Mouse (Mus musculus): Measurements from ENCODE around the gene Bscl2. TPM values are rescaled to one million over a fixed set of nuclear protein-coding genes. Genes with fewer than 3 reads are reported as not detected.
A peak's percentile ranks its signal among the peaks of the same experiment; 100 is the strongest.

Bscl2 gene
- polyA plus RNA-seq, 1 experiment, result 81.8 TPM

GRCm38 (mm10) chr19:8870838-8871237, 33.6 kb downstream of the Bscl2 start:
- no peak for TF ChIP-seq POLR2A (IDR thresholded peaks at IDR 0.05; ENCODE audit: borderline replicate concordance, low read depth, low read length)
- Histone ChIP-seq H3K27ac (ENCODE audit: insufficient read depth, low read depth, low read length) (peak overlapping the region; percentile 60), H3K4me3 (ENCODE audit: insufficient read depth, low read length) (peak overlapping the region; percentile 98), H3K4me1 (ENCODE audit: control insufficient read depth, insufficient read depth, low read length) (peaks cover 13% of the 10 kb centered on the region)

- peaks cover 13% of the 10 kb centered on the region for H3K4me1 ChIP-seq (ENCODE audit: control insufficient read depth, insufficient read depth, low read length)
- peak within 1 kb of the TSS; percentile 98 for H3K4me3 ChIP-seq (ENCODE audit: insufficient read depth, low read length)
- peak within 1 kb of the TSS; percentile 74 for H3K27ac ChIP-seq (ENCODE audit: insufficient read depth, low read depth, low read length)
- TF ChIP-seq CTCF (IDR thresholded peaks at IDR 0.05; ENCODE audit: low read depth, low read length) (no peak), POLR2A (IDR thresholded peaks at IDR 0.05; ENCODE audit: borderline replicate concordance, low read depth, low read length) (0 out of 2 replicates have a peak, but pooled peaks have one; percentile 50)
Observed at GRCm38 (mm10) chr19:8871267-8872186, 34.3 kb downstream of the Bscl2 start, which contains the start of gene Ubxn1. Gene Ubxn1, plus strand, starts transcription at chr19:8871496.

GRCm38 (mm10) chr19:8872266-8872840, 35.1 kb downstream of the Bscl2 start:
- H3K4me1 ChIP-seq (ENCODE audit: control insufficient read depth, insufficient read depth, low read length), result peaks cover 13% of the 10 kb centered on the region
- TF ChIP-seq CTCF (IDR thresholded peaks at IDR 0.05; ENCODE audit: low read depth, low read length) (no peak), POLR2A (IDR thresholded peaks at IDR 0.05; ENCODE audit: borderline replicate concordance, low read depth, low read length) (no peak)
- peak overlapping the region; percentile 74 for H3K27ac ChIP-seq (ENCODE audit: insufficient read depth, low read depth, low read length)
- peak overlapping the region; percentile 98 for H3K4me3 ChIP-seq (ENCODE audit: insufficient read depth, low read length)

GRCm38 (mm10) chr19:8875031-8875430, 37.8 kb downstream of the Bscl2 start:
- H3K4me3 ChIP-seq (ENCODE audit: insufficient read depth, low read length), result no peak overlapping the region
- no peak for TF ChIP-seq CTCF (IDR thresholded peaks at IDR 0.05; ENCODE audit: low read depth, low read length)
- TF ChIP-seq POLR2A (IDR thresholded peaks at IDR 0.05; ENCODE audit: borderline replicate concordance, low read depth, low read length), result no peak
- peaks cover 13% of the 10 kb centered on the region for H3K4me1 ChIP-seq (ENCODE audit: control insufficient read depth, insufficient read depth, low read length)
- H3K27ac ChIP-seq (ENCODE audit: insufficient read depth, low read depth, low read length), result no peak overlapping the region

GRCm38 (mm10) chr19:8880311-8881033, 43.2 kb downstream of the Bscl2 start, which contains the start of gene Uqcc3:
Gene Uqcc3, minus strand, starts transcription at chr19:8880923.
- no peak for TF ChIP-seq CTCF (IDR thresholded peaks at IDR 0.05; ENCODE audit: low read depth, low read length)
- peak; percentile 80; the same call in 1 of the 2 replicates for TF ChIP-seq POLR2A (IDR thresholded peaks at IDR 0.05; ENCODE audit: borderline replicate concordance, low read depth, low read length)
- Histone ChIP-seq H3K4me3 (ENCODE audit: insufficient read depth, low read length) (peak within 1 kb of the TSS; percentile 90), H3K27ac (ENCODE audit: insufficient read depth, low read depth, low read length) (peak within 1 kb of the TSS; percentile 38), H3K4me1 (ENCODE audit: control insufficient read depth, insufficient read depth, low read length) (no peaks in the 10 kb centered on the region; the same call in 1 of the 2 replicates)

- TF ChIP-seq POLR2A (IDR thresholded peaks at IDR 0.05; ENCODE audit: borderline replicate concordance, low read depth, low read length), result no peak
- TF ChIP-seq CTCF (IDR thresholded peaks at IDR 0.05; ENCODE audit: low read depth, low read length), result no peak
- H3K27ac ChIP-seq (ENCODE audit: insufficient read depth, low read depth, low read length), result no peak overlapping the region
- no peaks in the 10 kb centered on the region; the same call in 1 of the 2 replicates for H3K4me1 ChIP-seq (ENCODE audit: control insufficient read depth, insufficient read depth, low read length)
- peak overlapping the region; percentile 90 for H3K4me3 ChIP-seq (ENCODE audit: insufficient read depth, low read length)
Observed at GRCm38 (mm10) chr19:8881034-8881392, 43.7 kb downstream of the Bscl2 start.

GRCm38 (mm10) chr19:8883616-8884015, 46.3 kb downstream of the Bscl2 start, which contains the start of the genes Lbhd1 and Gm49403:
Gene Lbhd1, plus strand, starts transcription at chr19:8883732.
Gene Gm49403, plus strand, starts transcription at chr19:8883930.
- Histone ChIP-seq H3K27ac (ENCODE audit: insufficient read depth, low read depth, low read length) (no peak within 1 kb of the TSS), H3K4me3 (ENCODE audit: insufficient read depth, low read length) (no peak within 1 kb of the TSS), H3K4me1 (ENCODE audit: control insufficient read depth, insufficient read depth, low read length) (peaks cover 3% of the 10 kb centered on the region)
- no peak for TF ChIP-seq POLR2A (IDR thresholded peaks at IDR 0.05; ENCODE audit: borderline replicate concordance, low read depth, low read length)
- TF ChIP-seq CTCF (IDR thresholded peaks at IDR 0.05; ENCODE audit: low read depth, low read length), result no peak

- no peak overlapping the region for H3K27ac ChIP-seq (ENCODE audit: insufficient read depth, low read depth, low read length)
- no peak overlapping the region; the same call in 1 of the 2 replicates for H3K4me3 ChIP-seq (ENCODE audit: insufficient read depth, low read length)
- peaks cover 7% of the 10 kb centered on the region for H3K4me1 ChIP-seq (ENCODE audit: control insufficient read depth, insufficient read depth, low read length)
- TF ChIP-seq CTCF (IDR thresholded peaks at IDR 0.05; ENCODE audit: low read depth, low read length), result no peak
- no peak for TF ChIP-seq POLR2A (IDR thresholded peaks at IDR 0.05; ENCODE audit: borderline replicate concordance, low read depth, low read length)
Observed at GRCm38 (mm10) chr19:8886916-8887584, 49.8 kb downstream of the Bscl2 start.
